Mouse (Mus musculus) olfactory bulb, adult 2 months (tissue): ENCODE data around the gene Zfp280c. TPM values are rescaled to one million over a fixed set of nuclear protein-coding genes. Genes with fewer than 3 reads are reported as not detected.

ENCODE experiments used
- H3K27ac ChIP-seq: fragments of 200-500 bp; 2 replicates; pipeline ENCODE4 v1.5.1; 2012; ENCODE audit warnings: low read depth, low read length; ENCODE audit not compliant: insufficient read depth
- H3K4me1 ChIP-seq: fragments of 200-500 bp; 2 replicates; pipeline ENCODE4 v1.6.1; 2012; ENCODE audit warnings: low read length; ENCODE audit not compliant: control insufficient read depth, insufficient read depth
- H3K4me3 ChIP-seq: fragments of 200-500 bp; 2 replicates; pipeline ENCODE4 v1.5.1; 2012; ENCODE audit warnings: mild to moderate bottlenecking, low read depth, low read length, moderate library complexity; ENCODE audit not compliant: insufficient read depth
- CTCF ChIP-seq: fragments of 200-500 bp; IDR thresholded peaks from 2 replicates; pipeline ENCODE4 v1.5.1; 2012; ENCODE audit warnings: low read depth, mild to moderate bottlenecking, low read length, moderate library complexity; ENCODE audit not compliant: insufficient read depth
- POLR2A ChIP-seq: fragments of 200-500 bp; IDR thresholded peaks from 2 replicates; pipeline ENCODE4 v1.6.1; 2012; ENCODE audit warnings: mild to moderate bottlenecking, low read depth, low read length, moderate library complexity; ENCODE audit not compliant: insufficient read depth
- WGBS: fragments of 180-500 bp; shearing (Covaris S2); methylation state at CpG from one replicate; pipeline ENCODE4 v1.1.7; 2018; 5-methylcytosine and 5-hydroxymethylcytosine counted together
- polyA plus RNA-seq: library from polyadenylated mRNA; stranded (reverse); fragments of >200 nt; gene quantifications from 2 replicates; pipeline ENCODE4 v1.2.4, GENCODE M21; 2012; ENCODE audit warnings: low replicate concordance; ENCODE audit not compliant: missing spikeins, insufficient read depth, insufficient read length

Zfp280c gene
- polyA plus RNA-seq, 1 experiment, result not detected

DNA sequence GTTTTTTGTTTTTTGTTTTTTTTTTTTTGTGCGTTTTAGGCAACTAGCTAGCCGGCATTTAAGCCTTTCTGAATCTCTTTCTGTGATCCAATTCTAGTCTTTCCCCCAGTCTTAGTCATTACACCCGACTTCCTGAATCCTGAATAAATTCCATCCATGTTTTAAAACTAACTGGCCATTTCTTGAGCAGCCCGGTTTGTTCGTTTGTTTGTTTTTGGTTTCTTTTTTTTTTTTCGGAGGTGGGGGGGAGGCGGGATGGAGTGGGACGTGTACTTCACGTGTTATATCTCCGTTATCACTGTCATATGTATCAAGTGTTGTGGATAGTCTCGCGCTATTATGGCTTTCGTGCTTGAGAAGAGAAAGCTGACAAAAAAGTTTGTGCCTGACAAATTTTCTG, 80.5 kb downstream of the Zfp280c start:
- TF ChIP-seq POLR2A (no peak), CTCF (no peak)
- H3K27ac ChIP-seq, result no peak overlapping the region
- no peaks in the 10 kb centered on the region for H3K4me1 ChIP-seq
- peak overlapping the region; percentile 63 for H3K4me3 ChIP-seq
- WGBS, result 16% methylated on average over 13 of the region's 13 CpGs

- Histone ChIP-seq H3K4me3 (peak within 1 kb of the TSS; percentile 63), H3K27ac (peak within 1 kb of the TSS; percentile 56), H3K4me1 (no peaks in the 10 kb centered on the region)
- no peak; the same call in 1 of the 2 replicates for TF ChIP-seq POLR2A
- no peak for TF ChIP-seq CTCF
- 18% methylated on average over 45 of the region's 45 CpGs for WGBS
Observed at GRCm38 (mm10) chrX:48513166-48513807, 81.0 kb downstream of the Zfp280c start, which contains the start of gene Aifm1. Aifm1 (minus strand) TSS chrX:48513563.

DNA sequence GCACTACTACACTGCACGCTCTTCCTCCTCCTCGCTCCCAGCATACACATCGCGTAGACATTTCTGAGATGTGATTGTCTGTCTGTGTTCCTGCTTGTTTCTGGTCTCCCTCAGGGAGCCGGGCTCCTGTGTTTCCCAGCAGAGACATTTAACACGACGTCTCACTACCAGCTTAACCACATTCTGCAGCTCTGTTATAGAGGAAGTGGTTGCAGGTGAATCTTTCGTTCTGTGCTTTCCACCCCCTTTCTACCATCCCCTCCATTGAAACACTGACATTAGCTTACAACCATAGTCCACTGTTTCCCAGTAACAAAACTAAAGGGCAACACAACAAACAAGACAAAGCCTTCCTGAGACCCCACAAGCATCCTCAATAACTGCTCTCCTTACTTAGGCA, 100.5 kb downstream of the Zfp280c start:
- Histone ChIP-seq H3K4me1 (no peaks in the 10 kb centered on the region), H3K4me3 (no peak overlapping the region), H3K27ac (no peak overlapping the region)
- TF ChIP-seq CTCF (no peak), POLR2A (no peak)
- WGBS, result 91% methylated on average over 8 of the region's 8 CpGs

Other genes with a start within 250 kb of the Zfp280c start
- gene Elf4, start 131.4 kb downstream of the Zfp280c start, polyA plus RNA-seq, result not detected in 2 replicates
- gene Aifm1, start 80.9 kb downstream of the Zfp280c start, polyA plus RNA-seq, result not detected in 2 replicates
- gene Rab33a, start 75.2 kb downstream of the Zfp280c start, polyA plus RNA-seq, result not detected in 2 replicates
- not detected in 2 replicates for gene Slc25a14, start 28.9 kb upstream of the Zfp280c start, polyA plus RNA-seq
- not detected in 2 replicates for gene Gpr119, start 80.0 kb upstream of the Zfp280c start, polyA plus RNA-seq
- gene Rbmx2, start 100.5 kb upstream of the Zfp280c start, polyA plus RNA-seq, result not detected in 2 replicates